In genomic region chr19:18720337-18720736, GRCm38 (mm10) we compare ENCODE assay signal across 20 mouse cellular contexts.
"Had no signal": no experiment of that assay in that cellular context is flagged by ENCODE, and none has a peak within 500 bp of the region (broad histone marks: within the 10 kb centered on the region; RNA-seq: fewer than 3 reads in every experiment).

No protein-coding gene starts in this region.

- ATAC-seq: midbrain, embryonic 16.5 days had no signal

- H3K9ac ChIP-seq: lung, embryonic 14.5 days; midbrain, embryonic 12.5 days; neural tube, embryonic 13.5 days; neural tube, embryonic 15.5 days; stomach, embryonic 15.5 days had no signal

- H3K4me2 ChIP-seq: lung, embryonic 14.5 days; midbrain, embryonic 12.5 days; neural tube, embryonic 13.5 days; neural tube, embryonic 15.5 days; stomach, embryonic 15.5 days had no signal

- H3K4me1 ChIP-seq: stomach, embryonic 15.5 days had no signal

- DNase-seq: lung, adult 18-20 months; lung, embryonic 14.5 days; lung, postnatal 14 days; lung, postnatal 36 days; midbrain, embryonic 14.5 days; retina, postnatal 1 day; right cerebral cortex, adult 18-20 months; right cerebral cortex, postnatal 25 days; right cerebral cortex, postnatal 4 days; thymus, adult 2 months; thymus, postnatal 25 days; thymus, postnatal 4 days had no signal

- H3K36me3 ChIP-seq: stomach, embryonic 15.5 days had no signal

- H3K27ac ChIP-seq: midbrain, embryonic 10.5 days; midbrain, embryonic 12.5 days; neural tube, embryonic 13.5 days; neural tube, embryonic 15.5 days; stomach, embryonic 15.5 days; stomach, postnatal 0 days had no signal

- H3K4me3 ChIP-seq: midbrain, embryonic 10.5 days; midbrain, embryonic 12.5 days; myocyte; neural tube, embryonic 13.5 days; neural tube, embryonic 15.5 days; stomach, embryonic 15.5 days had no signal

- H3K9me3 ChIP-seq: midbrain, embryonic 10.5 days; midbrain, embryonic 12.5 days; neural tube, embryonic 13.5 days; neural tube, embryonic 15.5 days; stomach, embryonic 15.5 days had no signal

- H3K27me3 ChIP-seq: midbrain, embryonic 12.5 days; neural tube, embryonic 13.5 days; neural tube, embryonic 15.5 days; stomach, embryonic 15.5 days had no signal
